Mouse (Mus musculus) stomach, postnatal 0 days (tissue): ENCODE data around the gene Psmd2. TPM values are rescaled to one million over a fixed set of nuclear protein-coding genes. Genes with fewer than 3 reads are reported as not detected.
A peak's percentile ranks its signal among the peaks of the same experiment; 100 is the strongest.

Experiments
- ATAC-seq: fragments of 200-750 bp; cut with Nextera tagmentation; 2 replicates; pipeline ENCODE4 v1.8.0; 2017; ENCODE audit not compliant: low FRiP score, low TSS enrichment
- DNase-seq: peaks from one replicate; pipeline ENCODE4 v3.0.0-alpha.2; 2016; ENCODE audit warnings: low spot score
- H3K27ac ChIP-seq: fragments of 300-500 bp; sonication (generic); replicated peaks from 2 replicates; pipeline ENCODE4 v1.5.1; 2014; ENCODE audit warnings: mild to moderate bottlenecking, control low read depth
- H3K27me3 ChIP-seq: fragments of 300-500 bp; sonication (generic); 2 replicates; pipeline ENCODE4 v1.6.1; 2014; ENCODE audit warnings: low read length; ENCODE audit not compliant: control insufficient read depth, insufficient read depth
- H3K36me3 ChIP-seq: fragments of 300-500 bp; sonication (generic); 2 replicates; pipeline ENCODE4 v1.6.1; 2014; ENCODE audit warnings: low read length, mixed read lengths; ENCODE audit not compliant: control insufficient read depth, insufficient read depth
- H3K4me1 ChIP-seq: fragments of 300-500 bp; sonication (generic); replicated peaks from 2 replicates; pipeline ENCODE4 v1.6.1; 2014; ENCODE audit warnings: antibody characterized with exemption; ENCODE audit not compliant: control insufficient read depth, insufficient read depth
- H3K4me2 ChIP-seq: fragments of 300-500 bp; sonication (generic); replicated peaks from 2 replicates; pipeline ENCODE4 v1.6.1; 2014; ENCODE audit warnings: low read depth, mild to moderate bottlenecking, control low read depth, moderate library complexity
- H3K4me3 ChIP-seq: fragments of 300-500 bp; sonication (generic); 2 replicates; pipeline ENCODE4 v1.5.1; 2014; ENCODE audit warnings: low read depth, low read length, control low read depth
- H3K9ac ChIP-seq: fragments of 300-500 bp; sonication (generic); 2 replicates; pipeline ENCODE4 v1.6.1; 2014; ENCODE audit warnings: mild to moderate bottlenecking, low read length, control low read depth, mixed read lengths
- H3K9me3 ChIP-seq: fragments of 300-500 bp; sonication (generic); 2 replicates; pipeline ENCODE4 v1.6.1; 2016; ENCODE audit warnings: low read length; ENCODE audit not compliant: control insufficient read depth
- CTCF ChIP-seq: IDR thresholded peaks from 2 replicates; pipeline ENCODE4 v1.5.1; 2016; ENCODE audit warnings: antibody characterized with exemption, low read depth, mild to moderate bottlenecking, moderate library complexity
- EP300 ChIP-seq: optimal IDR thresholded peaks from 2 replicates; pipeline ENCODE3; 2016; ENCODE audit warnings: antibody characterized with exemption
- WGBS: fragments of 180-500 bp; shearing (Covaris S2); extraction: QIAGEN DNeasy Blood & Tissue Kit; methylation state at CpG from one replicate; pipeline ENCODE4 v1.1.7; 2014; 5-methylcytosine and 5-hydroxymethylcytosine counted together
- polyA plus RNA-seq: library from polyadenylated mRNA; unstranded; fragments of >200 nt; fragmentation: Nextera tagmentation; extraction: Ambion mirVana; gene quantifications from 2 replicates; pipeline ENCODE4 v1.2.1, GENCODE M21; 2015

Psmd2 gene
- polyA plus RNA-seq, 1 experiment from 2014 or later = 177 TPM

DNA sequence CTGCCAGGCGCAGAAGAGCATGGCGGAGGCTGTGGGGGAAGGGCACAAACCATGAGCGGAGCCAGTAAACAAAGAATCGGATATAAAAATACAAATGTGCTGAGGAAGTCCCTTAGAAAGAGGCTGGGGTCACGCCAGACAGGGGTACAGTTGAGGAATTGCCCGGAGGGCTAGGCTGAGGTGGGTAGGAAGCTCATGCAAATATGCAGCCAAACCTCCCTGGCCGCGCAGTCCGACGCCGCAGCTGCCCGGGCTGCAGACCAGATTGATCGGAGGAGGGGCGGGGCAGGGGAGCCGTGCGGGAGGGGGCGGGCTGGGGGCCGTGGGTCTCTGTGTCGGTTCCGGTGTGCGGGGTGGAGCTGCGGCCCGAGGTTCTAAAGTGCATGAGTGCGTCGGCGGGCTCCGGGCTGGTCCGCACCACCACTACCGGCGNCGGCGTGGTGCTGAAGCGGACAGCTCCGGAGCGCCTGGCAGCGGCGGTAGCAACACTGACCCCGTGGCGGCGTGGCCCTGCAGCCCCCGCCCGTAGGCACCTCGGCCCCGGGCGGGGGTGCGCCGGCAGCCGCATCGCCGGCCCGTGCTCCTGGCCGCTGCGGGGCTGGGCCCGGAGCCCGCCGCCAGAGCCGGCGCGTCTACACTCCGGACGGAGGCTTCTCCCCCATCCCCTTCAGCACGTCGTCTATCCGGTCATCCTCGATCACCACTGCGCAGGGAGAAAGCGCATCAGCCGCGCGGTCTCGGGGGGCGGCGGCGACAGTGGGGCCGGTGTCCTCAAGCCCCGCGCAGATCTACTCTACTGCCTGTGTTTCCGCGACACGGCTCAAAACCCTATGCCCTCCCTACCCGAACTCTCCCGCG is 31.7 kb upstream of the Psmd2 start:
- 4% methylated on average over 64 of the region's 83 CpGs for WGBS
- peak; percentile 64 for DNase-seq

DNA sequence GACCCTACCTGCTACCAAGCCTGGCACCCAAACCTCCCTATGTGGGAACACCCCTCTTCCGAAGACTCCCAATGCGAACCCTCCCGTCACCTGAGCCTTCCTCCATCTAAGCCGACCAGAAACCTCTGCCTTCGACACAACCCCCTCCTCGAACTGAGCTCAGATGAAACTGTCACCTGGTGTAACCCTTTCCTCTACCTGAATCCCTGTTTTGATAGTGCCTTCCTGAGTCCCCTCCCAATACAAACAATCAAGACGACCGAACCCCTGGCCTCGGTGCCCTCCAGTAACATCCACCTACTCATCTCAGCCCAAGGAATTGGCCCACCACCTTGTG is 31.1 kb upstream of the Psmd2 start:
- TF ChIP-seq CTCF = no peak
- TF ChIP-seq EP300 = no peak
- WGBS = 2% methylated on average over 9 of the region's 9 CpGs
- no peak overlapping the region for H3K9ac ChIP-seq
- ATAC-seq = peak; percentile 6; the same call in 1 of the 2 replicates
- peaks cover 6% of the 10 kb centered on the region for H3K4me1 ChIP-seq
- H3K27me3 ChIP-seq = no peaks in the 10 kb centered on the region
- H3K36me3 ChIP-seq = no peaks in the 10 kb centered on the region
- no peak overlapping the region for H3K27ac ChIP-seq
- H3K4me2 ChIP-seq = peak overlapping the region; percentile 100
- no peaks in the 10 kb centered on the region for H3K9me3 ChIP-seq
- peak overlapping the region; percentile 63 for H3K4me3 ChIP-seq
- no peak for DNase-seq

More for the DNA sequence above, 31.7 kb upstream of the Psmd2 start:
- H3K36me3 ChIP-seq = no peaks in the 10 kb centered on the region
- TF ChIP-seq CTCF (no peak), EP300 (no peak)
- H3K27ac ChIP-seq = no peak overlapping the region
- H3K4me2 ChIP-seq = peak overlapping the region; percentile 100
- H3K9ac ChIP-seq = no peak overlapping the region
- H3K27me3 ChIP-seq = no peaks in the 10 kb centered on the region
- H3K4me3 ChIP-seq = peak overlapping the region; percentile 63
- peak; percentile 64 for ATAC-seq
- H3K9me3 ChIP-seq = no peaks in the 10 kb centered on the region
- peaks cover 6% of the 10 kb centered on the region for H3K4me1 ChIP-seq

DNA sequence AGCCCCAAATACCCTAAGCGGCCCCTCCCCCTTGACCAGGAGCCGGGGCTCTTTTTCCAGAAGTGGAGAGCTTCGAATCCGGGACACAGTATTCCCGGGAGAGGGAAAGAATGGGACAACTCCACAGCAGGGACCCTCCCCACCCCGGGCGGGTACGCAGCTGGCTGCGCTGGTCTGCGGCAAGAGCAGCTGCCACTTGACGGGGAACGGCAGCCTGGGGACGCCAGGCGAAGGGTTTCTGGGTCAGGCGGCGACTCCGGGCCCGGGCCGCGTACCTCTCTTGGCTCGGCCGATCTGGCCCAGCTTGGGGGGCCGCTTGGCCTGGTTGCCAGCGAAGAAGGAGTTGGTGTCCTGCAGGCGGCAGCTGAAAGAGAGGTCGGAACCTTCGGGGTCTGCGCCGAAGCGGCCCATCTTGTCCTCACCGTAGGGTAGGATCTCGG is 30.7 kb upstream of the Psmd2 start:
- Histone ChIP-seq H3K4me2 (peak overlapping the region; percentile 100), H3K9ac (peak overlapping the region; percentile 38; the same call in 1 of the 2 replicates), H3K36me3 (no peaks in the 10 kb centered on the region), H3K4me1 (peaks cover 6% of the 10 kb centered on the region), H3K27me3 (no peaks in the 10 kb centered on the region), H3K27ac (no peak overlapping the region), H3K9me3 (no peaks in the 10 kb centered on the region), H3K4me3 (peak overlapping the region; percentile 63)
- TF ChIP-seq EP300 (no peak), CTCF (no peak)
- DNase-seq (no peak), ATAC-seq (peak; percentile 21; the same call in 1 of the 2 replicates)
- under 1% methylated on average over 28 of the region's 32 CpGs for WGBS

DNA sequence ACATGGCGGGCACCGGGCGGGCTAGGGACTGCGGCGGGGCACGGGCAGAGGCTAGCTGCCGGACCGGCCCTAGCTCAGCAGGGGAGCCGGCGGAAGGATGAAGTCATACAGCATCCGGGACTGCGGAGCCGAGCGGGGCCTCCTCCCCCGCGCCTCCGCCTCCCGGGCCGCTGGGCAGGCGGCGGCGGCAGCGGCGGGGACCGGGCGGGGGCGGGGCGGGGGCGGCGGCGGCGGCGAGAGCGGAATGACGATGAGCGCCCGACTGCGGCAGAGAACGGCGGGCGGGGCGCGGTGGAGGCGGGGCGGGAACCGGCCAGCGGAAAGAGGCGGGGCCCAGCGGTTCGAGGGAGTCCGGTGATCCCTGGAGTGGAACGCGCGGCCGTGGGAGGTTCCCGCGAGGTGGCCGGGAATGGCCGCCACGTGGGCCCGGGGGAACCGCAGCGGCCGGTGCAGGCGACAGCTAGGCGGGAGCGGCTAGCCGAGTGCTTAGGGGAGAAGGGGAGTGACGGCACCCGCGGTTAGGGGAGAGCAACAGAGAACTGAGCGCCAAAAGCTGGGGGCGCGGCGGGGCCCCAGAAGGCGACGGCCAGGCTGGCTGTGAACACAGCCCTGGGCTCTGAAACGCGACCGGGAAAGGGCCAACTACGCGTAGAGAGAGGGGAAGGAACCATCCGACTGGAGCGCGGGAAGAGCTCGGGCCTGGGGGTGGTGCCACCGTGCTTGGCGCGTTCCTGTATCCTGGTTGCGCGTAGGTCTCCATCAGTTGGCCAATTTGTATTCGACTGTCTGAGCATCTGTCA is 30.1 kb upstream of the Psmd2 start, which contains the start of gene Camk2n2:
Gene Camk2n2, minus strand, starts transcription at position 97 of the 800 bp plus-strand sequence.
- Histone ChIP-seq H3K4me2 (peak within 1 kb of the TSS; percentile 100), H3K36me3 (no peaks in the 10 kb centered on the region), H3K4me1 (peaks cover 6% of the 10 kb centered on the region), H3K9ac (peak within 1 kb of the TSS; percentile 38), H3K27ac (no peak within 1 kb of the TSS), H3K4me3 (peak within 1 kb of the TSS; percentile 63), H3K9me3 (no peaks in the 10 kb centered on the region), H3K27me3 (no peaks in the 10 kb centered on the region)
- 2% methylated on average over 34 of the region's 92 CpGs for WGBS
- DNase-seq (peak; percentile 77), ATAC-seq (peak; percentile 67)
- TF ChIP-seq CTCF (no peak), EP300 (no peak)

DNA sequence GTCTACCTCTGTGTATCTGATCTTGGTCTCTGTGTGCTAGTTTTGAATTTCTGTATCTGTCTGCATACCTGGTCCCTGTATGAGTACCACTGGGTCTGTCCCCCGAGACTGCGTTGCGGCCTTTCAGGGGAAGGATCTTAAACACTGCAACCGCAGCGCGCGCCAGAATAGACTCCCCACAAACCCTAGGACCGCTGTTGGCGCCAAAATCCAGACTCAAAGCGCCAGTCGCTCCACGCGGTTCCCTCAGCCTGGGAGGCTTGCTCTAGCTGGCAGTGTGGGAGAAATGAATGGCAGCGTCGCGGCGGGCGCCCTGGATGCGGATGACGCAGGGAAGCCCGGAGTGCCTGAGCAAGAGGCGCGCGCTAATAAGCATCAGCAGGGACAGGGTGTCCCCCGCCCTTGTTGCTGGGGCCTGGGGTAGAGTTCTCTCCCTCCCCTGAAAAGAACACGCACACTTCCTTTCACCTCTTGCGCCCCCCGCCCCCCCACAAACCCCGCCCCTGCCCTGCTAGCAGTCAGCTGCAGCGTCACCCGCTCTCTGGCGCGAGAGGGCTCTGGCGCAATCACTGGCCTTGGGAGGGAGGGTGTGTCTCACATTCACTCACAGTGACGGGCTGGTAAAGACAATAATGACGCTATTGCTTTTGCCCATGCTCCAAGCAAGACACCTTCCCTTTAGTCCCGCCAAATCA is 29.3 kb upstream of the Psmd2 start:
- DNase-seq (peak; percentile 67), ATAC-seq (peak; percentile 64)
- Histone ChIP-seq H3K4me1 (peaks cover 6% of the 10 kb centered on the region), H3K27ac (no peak overlapping the region), H3K9ac (peak overlapping the region; percentile 38), H3K27me3 (no peaks in the 10 kb centered on the region), H3K36me3 (no peaks in the 10 kb centered on the region), H3K9me3 (no peaks in the 10 kb centered on the region), H3K4me2 (peak overlapping the region; percentile 100), H3K4me3 (peak overlapping the region; percentile 63)
- no peak for TF ChIP-seq CTCF
- TF ChIP-seq EP300 = no peak
- WGBS = under 1% methylated on average over 36 of the region's 37 CpGs
